Mouse (Mus musculus): ENCODE data around the gene Fgfr2. TPM values are rescaled to one million over a fixed set of nuclear protein-coding genes. Genes with fewer than 3 reads are reported as not detected.
A peak's percentile ranks its signal among the peaks of the same experiment; 100 is the strongest.

Gene Fgfr2
- polyA plus RNA-seq, 1 experiment from 2014 or later: 81.1 TPM

- no peaks in the 10 kb centered on the region for H3K36me3 ChIP-seq
- H3K27me3 ChIP-seq: no peaks in the 10 kb centered on the region
- H3K4me2 ChIP-seq (replicated peaks): no peak overlapping the region
- no peaks in the 10 kb centered on the region for H3K9me3 ChIP-seq (replicated peaks)
- H3K4me3 ChIP-seq: no peak overlapping the region
- 73% methylated on average over 6 of the region's 6 CpGs for WGBS
- H3K4me1 ChIP-seq: no peaks in the 10 kb centered on the region
- H3K27ac ChIP-seq: no peak overlapping the region
- ATAC-seq (ENCODE audit: low FRiP score): no peak
- H3K9ac ChIP-seq: no peak overlapping the region
Observed at GRCm38 (mm10) chr7:130340412-130341152, 2782.6 kb downstream of the Fgfr2 start.

DNA sequence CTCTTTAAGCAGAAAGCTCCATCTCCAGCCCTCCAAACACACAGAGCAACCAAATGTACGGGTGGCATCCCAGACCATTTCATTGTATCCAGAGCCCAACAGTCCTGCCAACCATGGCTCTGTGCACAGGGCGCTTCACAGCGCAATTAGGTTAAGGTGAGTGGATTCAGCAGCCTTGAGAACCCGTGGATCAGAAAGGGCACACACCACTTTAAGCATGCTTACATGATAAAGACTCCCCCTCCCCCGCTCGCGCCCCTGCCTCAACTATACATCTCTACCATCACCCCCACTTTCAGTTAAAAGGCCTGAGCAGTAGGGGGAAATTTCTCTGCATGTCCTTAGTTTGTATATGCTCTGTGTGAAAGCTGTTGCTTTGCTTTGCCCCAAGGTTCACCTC is 2785.5 kb downstream of the Fgfr2 start:
- H3K4me1 ChIP-seq: peaks cover 5% of the 10 kb centered on the region; the same call in 1 of the 2 replicates
- H3K4me2 ChIP-seq (replicated peaks): no peak overlapping the region
- no peak for ATAC-seq (ENCODE audit: low FRiP score)
- no peaks in the 10 kb centered on the region for H3K27me3 ChIP-seq
- H3K27ac ChIP-seq: no peak overlapping the region
- H3K9me3 ChIP-seq (replicated peaks): no peaks in the 10 kb centered on the region
- 95% methylated on average over 7 of the region's 7 CpGs for WGBS
- no peak overlapping the region for H3K9ac ChIP-seq
- H3K4me3 ChIP-seq: no peak overlapping the region
- H3K36me3 ChIP-seq: no peaks in the 10 kb centered on the region

- ATAC-seq (ENCODE audit: low FRiP score): no peak
- WGBS: 27% methylated on average over 4 of the region's 4 CpGs
Observed at GRCm38 (mm10) chr7:130335440-130336051, 2787.6 kb downstream of the Fgfr2 start.

DNA sequence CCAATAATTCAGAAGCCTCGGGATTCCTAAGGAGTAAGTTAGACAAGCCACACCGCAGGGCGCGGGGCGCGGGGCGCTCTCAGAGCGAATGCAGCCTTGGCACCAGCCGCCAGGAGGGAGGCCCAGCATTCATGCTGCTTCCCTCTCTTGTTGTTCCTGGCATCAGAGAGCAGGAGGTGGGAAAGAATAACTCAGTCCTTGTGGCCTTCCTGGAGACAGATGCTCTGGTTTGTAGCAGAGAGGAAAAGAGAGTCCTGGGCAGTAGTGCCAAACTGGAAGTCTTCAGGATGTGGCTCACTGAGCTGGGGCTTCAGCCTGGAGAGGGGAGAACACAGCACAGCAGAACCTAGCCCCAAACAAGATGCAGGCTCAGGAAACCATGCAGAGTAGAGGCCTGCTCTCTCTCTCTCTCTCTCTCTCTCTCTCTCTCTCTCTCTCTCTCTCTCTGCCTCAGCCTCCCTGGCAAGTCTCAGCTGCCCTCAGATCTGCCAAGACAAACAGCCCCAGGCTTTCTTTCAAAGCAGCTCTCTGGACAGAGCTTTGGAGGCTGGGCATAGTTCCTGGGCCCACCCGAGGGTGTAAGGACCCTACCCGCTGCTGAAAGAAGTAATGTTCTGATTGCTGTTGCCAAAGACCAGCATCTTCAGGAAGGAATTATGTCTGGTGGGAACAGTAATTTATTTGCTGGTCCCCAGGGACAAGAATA is 2790.5 kb downstream of the Fgfr2 start:
- Histone ChIP-seq H3K4me2 (replicated peaks) (no peak overlapping the region), H3K4me1 (peaks cover 19% of the 10 kb centered on the region), H3K9me3 (replicated peaks) (no peaks in the 10 kb centered on the region), H3K27me3 (peaks cover 9% of the 10 kb centered on the region; the same call in 1 of the 2 replicates), H3K36me3 (no peaks in the 10 kb centered on the region), H3K9ac (no peak overlapping the region), H3K4me3 (no peak overlapping the region), H3K27ac (no peak overlapping the region; the same call in 1 of the 2 replicates)
- no peak for ATAC-seq (ENCODE audit: low FRiP score)
- 76% methylated on average over 11 of the region's 11 CpGs for WGBS

More at GRCm38 (mm10) chr7:130335440-130336051, 2787.6 kb downstream of the Fgfr2 start:
- Histone ChIP-seq H3K4me2 (replicated peaks) (no peak overlapping the region), H3K27me3 (no peaks in the 10 kb centered on the region), H3K36me3 (no peaks in the 10 kb centered on the region), H3K4me3 (no peak overlapping the region), H3K9ac (no peak overlapping the region), H3K9me3 (replicated peaks) (no peaks in the 10 kb centered on the region), H3K4me1 (peaks cover 7% of the 10 kb centered on the region; the same call in 1 of the 2 replicates), H3K27ac (no peak overlapping the region)

DNA sequence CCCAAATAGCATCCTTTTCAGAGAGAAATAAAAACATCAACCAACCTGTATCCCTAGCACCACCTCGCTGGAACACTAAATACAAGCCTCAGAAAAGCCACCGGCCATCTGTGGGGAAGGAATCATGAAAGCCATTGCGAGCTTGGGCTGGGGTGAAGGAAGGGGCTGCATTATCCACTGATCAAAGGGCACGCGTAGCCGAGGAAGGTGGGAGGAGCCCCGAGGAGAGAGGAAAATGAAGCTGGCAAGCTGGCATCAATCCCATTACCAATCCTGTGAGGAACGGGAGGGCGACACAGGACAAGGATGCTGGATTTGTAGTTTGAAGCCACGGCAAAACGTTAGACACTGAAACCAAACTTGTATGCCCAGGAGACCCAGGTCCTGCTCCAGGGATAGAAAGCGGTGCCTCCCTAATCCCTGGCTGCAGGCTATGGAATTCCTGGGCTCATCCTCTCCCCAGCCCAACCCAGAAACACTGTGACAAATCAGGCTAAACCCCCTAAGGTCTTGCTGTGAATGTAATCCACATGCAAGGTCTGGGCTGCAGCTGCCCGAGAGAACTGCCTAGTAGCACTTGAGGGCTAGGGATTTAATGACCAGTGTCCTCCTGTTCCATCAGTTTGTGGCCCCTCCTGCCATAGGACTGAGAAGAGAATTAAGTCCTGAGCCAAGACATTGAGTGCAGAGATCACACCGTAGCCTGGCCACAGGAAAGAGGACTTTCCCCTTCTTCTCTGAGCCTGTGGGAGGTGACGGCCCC is 2795.4 kb downstream of the Fgfr2 start:
- Histone ChIP-seq H3K27ac (no peak overlapping the region; the same call in 1 of the 2 replicates), H3K27me3 (peaks cover 22% of the 10 kb centered on the region), H3K4me3 (no peak overlapping the region), H3K36me3 (no peaks in the 10 kb centered on the region), H3K4me2 (replicated peaks) (peak overlapping the region; percentile 44), H3K9me3 (replicated peaks) (no peaks in the 10 kb centered on the region), H3K4me1 (peaks cover 21% of the 10 kb centered on the region), H3K9ac (no peak overlapping the region)
- peak; percentile 64; the same call in 1 of the 2 replicates for ATAC-seq (ENCODE audit: low FRiP score)
- 11% methylated on average over 15 of the region's 15 CpGs for WGBS

- H3K27me3 ChIP-seq: peaks cover 22% of the 10 kb centered on the region
- H3K9ac ChIP-seq: no peak overlapping the region
- no peak overlapping the region for H3K4me3 ChIP-seq
- no peak overlapping the region for H3K4me2 ChIP-seq (replicated peaks)
- H3K9me3 ChIP-seq (replicated peaks): no peaks in the 10 kb centered on the region
- 87% methylated on average over 15 of the region's 15 CpGs for WGBS
- ATAC-seq (ENCODE audit: low FRiP score): no peak
- peaks cover 17% of the 10 kb centered on the region for H3K4me1 ChIP-seq
- no peaks in the 10 kb centered on the region for H3K36me3 ChIP-seq
- H3K27ac ChIP-seq: no peak overlapping the region
Observed at GRCm38 (mm10) chr7:130325983-130326433, 2797.1 kb downstream of the Fgfr2 start.

DNA sequence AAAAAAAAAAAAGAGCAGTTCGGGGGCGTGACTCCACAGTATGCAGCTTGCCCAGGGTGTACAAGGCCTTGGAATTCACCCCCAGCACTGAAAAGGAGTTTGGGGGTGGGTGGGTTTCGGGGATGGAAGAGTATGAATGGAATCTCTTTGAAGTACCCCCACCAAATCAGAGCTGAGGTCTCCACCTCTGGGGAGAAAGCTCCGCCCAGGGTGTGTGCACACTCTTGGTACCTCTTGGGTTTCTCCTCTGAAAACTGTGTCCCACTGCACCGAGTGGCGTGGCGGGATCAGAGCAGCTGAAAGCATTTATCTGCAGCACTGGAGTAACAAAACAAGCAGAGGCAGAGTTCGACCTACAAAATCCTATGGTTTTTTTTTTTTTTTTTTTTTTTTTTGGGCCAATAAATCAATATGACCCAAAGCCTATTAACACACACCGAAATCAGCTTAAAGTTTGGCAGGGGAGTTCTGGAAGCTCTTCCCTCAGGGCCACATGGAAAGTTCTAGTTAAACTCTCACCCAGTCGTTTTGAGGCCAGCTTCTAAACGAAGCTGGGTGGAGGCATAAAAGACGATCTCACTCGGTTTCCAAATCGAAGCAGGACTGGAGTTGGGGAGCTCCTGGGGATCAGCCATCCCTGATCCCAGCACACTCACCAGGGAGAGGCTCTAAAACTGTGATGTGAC is 2798.3 kb downstream of the Fgfr2 start:
- no peak overlapping the region for H3K9ac ChIP-seq
- ATAC-seq (ENCODE audit: low FRiP score): no peak
- no peak overlapping the region for H3K27ac ChIP-seq
- WGBS: 61% methylated on average over 12 of the region's 14 CpGs
- H3K4me2 ChIP-seq (replicated peaks): no peak overlapping the region
- no peak overlapping the region for H3K4me3 ChIP-seq
- peaks cover 23% of the 10 kb centered on the region for H3K4me1 ChIP-seq
- peaks cover 22% of the 10 kb centered on the region for H3K27me3 ChIP-seq
- H3K36me3 ChIP-seq: no peaks in the 10 kb centered on the region
- no peaks in the 10 kb centered on the region for H3K9me3 ChIP-seq (replicated peaks)

DNA sequence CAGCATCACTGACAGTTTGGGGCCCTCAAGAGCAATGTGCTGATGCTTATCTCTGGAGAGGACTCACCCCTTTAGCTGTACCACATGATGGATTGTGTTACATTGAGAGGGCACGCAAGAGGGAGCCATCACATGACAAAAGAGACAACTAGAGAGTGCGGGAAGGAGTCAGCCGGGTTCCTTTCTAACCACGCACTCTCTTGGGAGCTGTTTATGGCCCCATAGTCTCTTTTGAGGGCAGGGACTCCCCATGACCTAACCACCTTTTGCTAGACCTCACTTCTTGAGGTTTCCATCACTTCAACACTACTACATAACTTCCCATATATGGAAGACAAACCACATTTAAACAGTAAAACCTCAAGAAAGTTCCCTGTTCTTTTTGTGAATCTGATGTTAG is 2799.4 kb downstream of the Fgfr2 start:
- no peak for ATAC-seq (ENCODE audit: low FRiP score)
- WGBS: 71% methylated on average over 4 of the region's 4 CpGs
- peaks cover 19% of the 10 kb centered on the region for H3K27me3 ChIP-seq
- H3K4me3 ChIP-seq: no peak overlapping the region
- peaks cover 26% of the 10 kb centered on the region for H3K4me1 ChIP-seq
- no peak overlapping the region for H3K9ac ChIP-seq
- no peaks in the 10 kb centered on the region for H3K36me3 ChIP-seq
- no peaks in the 10 kb centered on the region for H3K9me3 ChIP-seq (replicated peaks)
- H3K4me2 ChIP-seq (replicated peaks): no peak overlapping the region
- H3K27ac ChIP-seq: no peak overlapping the region

- H3K4me3 ChIP-seq: no peak overlapping the region
- 0 out of 2 replicates have a peak overlapping the region, but pooled peaks have one; percentile 11 for H3K4me2 ChIP-seq (replicated peaks)
- peak; percentile 87 for ATAC-seq (ENCODE audit: low FRiP score)
- H3K36me3 ChIP-seq: no peaks in the 10 kb centered on the region
- no peaks in the 10 kb centered on the region for H3K9me3 ChIP-seq (replicated peaks)
- peaks cover 9% of the 10 kb centered on the region for H3K4me1 ChIP-seq
- H3K27me3 ChIP-seq: 0 out of 2 replicates have a peak, but pooled peaks cover 2% of the 10 kb centered on the region
- no peak overlapping the region for H3K9ac ChIP-seq
- WGBS: 42% methylated on average over 8 of the region's 8 CpGs
- peak overlapping the region; percentile 78 for H3K27ac ChIP-seq
Observed at GRCm38 (mm10) chr7:130319799-130320556, 2803.2 kb downstream of the Fgfr2 start.

DNA sequence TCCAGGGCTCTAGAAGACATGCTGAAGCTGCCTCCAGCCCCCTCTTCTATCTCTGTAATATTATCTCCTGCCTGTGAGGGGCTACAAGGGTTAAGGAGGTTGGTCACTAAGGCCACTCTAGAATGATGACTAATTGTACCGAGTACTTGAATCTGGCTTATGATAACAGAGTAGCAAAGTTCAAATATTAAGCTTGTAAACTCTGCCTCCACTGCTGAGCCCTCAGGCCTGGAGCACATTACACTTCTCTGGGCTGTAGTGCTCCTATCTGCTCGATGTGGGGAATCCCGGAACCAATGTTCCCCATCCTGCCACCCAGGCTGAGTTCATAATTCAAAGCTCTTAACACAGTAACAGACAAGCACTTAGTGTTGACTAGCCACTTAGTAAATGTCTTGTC is 2806.9 kb downstream of the Fgfr2 start:
- Histone ChIP-seq H3K4me3 (no peak overlapping the region), H3K4me1 (peaks cover 9% of the 10 kb centered on the region), H3K9me3 (replicated peaks) (no peaks in the 10 kb centered on the region), H3K9ac (no peak overlapping the region), H3K4me2 (replicated peaks) (no peak overlapping the region), H3K36me3 (no peaks in the 10 kb centered on the region), H3K27me3 (0 out of 2 replicates have a peak, but pooled peaks cover 2% of the 10 kb centered on the region), H3K27ac (no peak overlapping the region)
- no peak for ATAC-seq (ENCODE audit: low FRiP score)
- WGBS: 91% methylated on average over 3 of the region's 3 CpGs

- H3K4me3 ChIP-seq: no peak overlapping the region
- no peak overlapping the region for H3K4me2 ChIP-seq (replicated peaks)
- no peaks in the 10 kb centered on the region for H3K9me3 ChIP-seq (replicated peaks)
- peaks cover 7% of the 10 kb centered on the region for H3K4me1 ChIP-seq
- no peak overlapping the region for H3K9ac ChIP-seq
- ATAC-seq (ENCODE audit: low FRiP score): no peak
- 79% methylated on average over 6 of the region's 6 CpGs for WGBS
- H3K27ac ChIP-seq: no peak overlapping the region
- 0 out of 2 replicates have a peak, but pooled peaks cover 2% of the 10 kb centered on the region for H3K27me3 ChIP-seq
- no peaks in the 10 kb centered on the region for H3K36me3 ChIP-seq
Observed at GRCm38 (mm10) chr7:130315221-130315620, 2807.9 kb downstream of the Fgfr2 start.

Data from hindbrain, embryonic 12.5 days (tissue).